Mouse (Mus musculus) midbrain, embryonic 12.5 days (tissue): ENCODE measurements at regions not wholly inside any gene's neighbourhood (a gene's known extent, or its start where the extent isn't known, plus 50 kb on each side); places are given as distances from the start of the nearest gene placed in this dataset.
A peak's percentile ranks its signal among the peaks of the same experiment; 100 is the strongest.

Experiments used
- ATAC-seq: fragments of 200-750 bp; cut with Nextera tagmentation; 2 replicates; pipeline ENCODE4 v1.8.0; 2017; ENCODE audit warnings: low read depth, moderate TSS enrichment, moderate library complexity; ENCODE audit not compliant: low FRiP score
- H3K27ac ChIP-seq: fragments of 300-500 bp; sonication (generic); replicated peaks from 2 replicates; pipeline ENCODE4 v1.5.1; 2016; ENCODE audit warnings: mild to moderate bottlenecking
- H3K27me3 ChIP-seq: fragments of 300-500 bp; sonication (generic); 2 replicates; pipeline ENCODE4 v1.6.1; 2016; ENCODE audit warnings: mild to moderate bottlenecking
- H3K36me3 ChIP-seq: fragments of 300-500 bp; sonication (generic); 2 replicates; pipeline ENCODE4 v1.6.1; 2016
- H3K4me1 ChIP-seq: fragments of 300-500 bp; sonication (generic); 2 replicates; pipeline ENCODE4 v1.6.1; 2016
- H3K4me2 ChIP-seq: fragments of 300-500 bp; sonication (generic); replicated peaks from 2 replicates; pipeline ENCODE4 v1.6.1; 2016; ENCODE audit warnings: mild to moderate bottlenecking, moderate library complexity
- H3K4me3 ChIP-seq: fragments of 300-500 bp; sonication (generic); 2 replicates; pipeline ENCODE4 v1.5.1; 2016; ENCODE audit warnings: mild to moderate bottlenecking
- H3K9ac ChIP-seq: fragments of 300-500 bp; sonication (generic); replicated peaks from 2 replicates; pipeline ENCODE4 v1.6.1; 2016; ENCODE audit warnings: mild to moderate bottlenecking, moderate library complexity
- H3K9me3 ChIP-seq: fragments of 300-500 bp; sonication (generic); 2 replicates; pipeline ENCODE4 v1.6.1; 2016; ENCODE audit warnings: mild to moderate bottlenecking
- WGBS: fragments of 180-500 bp; shearing (Covaris S2); methylation state at CpG from one replicate; pipeline ENCODE4 v1.1.7; 2016; 5-methylcytosine and 5-hydroxymethylcytosine counted together

- Histone ChIP-seq H3K4me1 (peaks cover 13% of the 10 kb centered on the region), H3K27me3 (no peaks in the 10 kb centered on the region), H3K36me3 (no peaks in the 10 kb centered on the region), H3K27ac (peak overlapping the region; percentile 54), H3K9ac (no peak overlapping the region), H3K9me3 (no peaks in the 10 kb centered on the region), H3K4me2 (0 out of 2 replicates have a peak overlapping the region, but pooled peaks have one; percentile 1), H3K4me3 (no peak overlapping the region)
- ATAC-seq: no peak; the same call in 1 of the 2 replicates
- WGBS: 35% methylated on average over 8 of the region's 8 CpGs
Observed at GRCm38 (mm10) chr4:81579389-81580110, 136.9 kb upstream of the Mpdz start.

GRCm38 (mm10) chr4:81578981-81579380, 136.4 kb upstream of the Mpdz start:
- Histone ChIP-seq H3K4me2 (0 out of 2 replicates have a peak overlapping the region, but pooled peaks have one; percentile 1), H3K27ac (peak overlapping the region; percentile 54), H3K9ac (no peak overlapping the region), H3K4me3 (no peak overlapping the region), H3K36me3 (no peaks in the 10 kb centered on the region), H3K4me1 (peaks cover 13% of the 10 kb centered on the region), H3K27me3 (no peaks in the 10 kb centered on the region), H3K9me3 (no peaks in the 10 kb centered on the region)
- WGBS: 28% methylated on average over 6 of the region's 6 CpGs
- ATAC-seq: peak; percentile 95

GRCm38 (mm10) chr4:81573771-81574170, 131.2 kb upstream of the Mpdz start:
- Histone ChIP-seq H3K4me2 (no peak overlapping the region), H3K9me3 (no peaks in the 10 kb centered on the region), H3K9ac (no peak overlapping the region), H3K4me1 (peaks cover 4% of the 10 kb centered on the region), H3K27me3 (no peaks in the 10 kb centered on the region), H3K36me3 (no peaks in the 10 kb centered on the region), H3K4me3 (no peak overlapping the region), H3K27ac (peak overlapping the region; percentile 20; the same call in 1 of the 2 replicates)
- 52% methylated on average over 5 of the region's 5 CpGs for WGBS
- peak; percentile 54; the same call in 1 of the 2 replicates for ATAC-seq

- Histone ChIP-seq H3K9ac (no peak overlapping the region), H3K27me3 (no peaks in the 10 kb centered on the region), H3K27ac (no peak overlapping the region), H3K9me3 (no peaks in the 10 kb centered on the region), H3K4me2 (no peak overlapping the region), H3K36me3 (no peaks in the 10 kb centered on the region), H3K4me1 (peaks cover 25% of the 10 kb centered on the region), H3K4me3 (no peak overlapping the region)
- no peak for ATAC-seq
- 87% methylated on average over 4 of the region's 4 CpGs for WGBS
Observed at GRCm38 (mm10) chr4:81570736-81571135, 128.1 kb upstream of the Mpdz start.

GRCm38 (mm10) chr4:81569531-81569930, 126.9 kb upstream of the Mpdz start:
- H3K36me3 ChIP-seq: no peaks in the 10 kb centered on the region
- 77% methylated on average over 3 of the region's 3 CpGs for WGBS
- H3K4me3 ChIP-seq: no peak overlapping the region
- ATAC-seq: no peak
- H3K4me1 ChIP-seq: peaks cover 32% of the 10 kb centered on the region
- H3K27ac ChIP-seq: no peak overlapping the region
- H3K9ac ChIP-seq: no peak overlapping the region
- no peaks in the 10 kb centered on the region for H3K9me3 ChIP-seq
- H3K27me3 ChIP-seq: no peaks in the 10 kb centered on the region
- no peak overlapping the region for H3K4me2 ChIP-seq

GRCm38 (mm10) chr4:81568404-81568803, 125.8 kb upstream of the Mpdz start:
- peak overlapping the region; percentile 36; the same call in 1 of the 2 replicates for H3K27ac ChIP-seq
- H3K4me1 ChIP-seq: peaks cover 33% of the 10 kb centered on the region
- no peaks in the 10 kb centered on the region for H3K36me3 ChIP-seq
- no peaks in the 10 kb centered on the region; the same call in 1 of the 2 replicates for H3K27me3 ChIP-seq
- no peak overlapping the region for H3K9ac ChIP-seq
- no peak overlapping the region for H3K4me2 ChIP-seq
- H3K4me3 ChIP-seq: no peak overlapping the region
- WGBS: 56% methylated on average over 6 of the region's 6 CpGs
- peak; percentile 21; the same call in 1 of the 2 replicates for ATAC-seq
- H3K9me3 ChIP-seq: no peaks in the 10 kb centered on the region

GRCm38 (mm10) chr4:81567928-81568327, 125.3 kb upstream of the Mpdz start:
- peak overlapping the region; percentile 75 for H3K27ac ChIP-seq
- H3K4me1 ChIP-seq: peaks cover 34% of the 10 kb centered on the region
- H3K4me3 ChIP-seq: no peak overlapping the region
- WGBS: 14% methylated on average over 5 of the region's 5 CpGs
- ATAC-seq: peak; percentile 99
- no peaks in the 10 kb centered on the region; the same call in 1 of the 2 replicates for H3K27me3 ChIP-seq
- no peak overlapping the region for H3K9ac ChIP-seq
- H3K9me3 ChIP-seq: no peaks in the 10 kb centered on the region
- H3K36me3 ChIP-seq: no peaks in the 10 kb centered on the region
- no peak overlapping the region for H3K4me2 ChIP-seq

GRCm38 (mm10) chr4:81566526-81566925, 123.9 kb upstream of the Mpdz start:
- Histone ChIP-seq H3K27me3 (no peaks in the 10 kb centered on the region; the same call in 1 of the 2 replicates), H3K9ac (no peak overlapping the region), H3K4me1 (peaks cover 34% of the 10 kb centered on the region), H3K4me2 (no peak overlapping the region), H3K36me3 (no peaks in the 10 kb centered on the region), H3K27ac (no peak overlapping the region), H3K9me3 (no peaks in the 10 kb centered on the region), H3K4me3 (no peak overlapping the region)
- ATAC-seq: no peak
- WGBS: 71% methylated on average over 11 of the region's 11 CpGs

GRCm38 (mm10) chr4:81565422-81566395, 123.1 kb upstream of the Mpdz start:
- Histone ChIP-seq H3K4me2 (no peak overlapping the region), H3K27ac (no peak overlapping the region), H3K36me3 (no peaks in the 10 kb centered on the region), H3K27me3 (no peaks in the 10 kb centered on the region; the same call in 1 of the 2 replicates), H3K4me3 (no peak overlapping the region), H3K9me3 (no peaks in the 10 kb centered on the region), H3K9ac (no peak overlapping the region), H3K4me1 (peaks cover 34% of the 10 kb centered on the region)
- no peak for ATAC-seq
- 84% methylated on average over 21 of the region's 21 CpGs for WGBS

GRCm38 (mm10) chr4:81564446-81564845, 121.8 kb upstream of the Mpdz start:
- ATAC-seq: no peak
- H3K27me3 ChIP-seq: no peaks in the 10 kb centered on the region; the same call in 1 of the 2 replicates
- H3K4me3 ChIP-seq: no peak overlapping the region
- peaks cover 34% of the 10 kb centered on the region for H3K4me1 ChIP-seq
- H3K27ac ChIP-seq: no peak overlapping the region
- H3K9ac ChIP-seq: no peak overlapping the region
- H3K4me2 ChIP-seq: peak overlapping the region; percentile 33; the same call in 1 of the 2 replicates
- 5% methylated on average over 6 of the region's 6 CpGs for WGBS
- H3K9me3 ChIP-seq: no peaks in the 10 kb centered on the region
- H3K36me3 ChIP-seq: no peaks in the 10 kb centered on the region

- Histone ChIP-seq H3K4me1 (peaks cover 33% of the 10 kb centered on the region), H3K9ac (no peak overlapping the region), H3K4me3 (no peak overlapping the region), H3K36me3 (no peaks in the 10 kb centered on the region), H3K27me3 (no peaks in the 10 kb centered on the region; the same call in 1 of the 2 replicates), H3K27ac (no peak overlapping the region), H3K9me3 (no peaks in the 10 kb centered on the region), H3K4me2 (no peak overlapping the region)
- ATAC-seq: no peak
- 51% methylated on average over 10 of the region's 10 CpGs for WGBS
Observed at GRCm38 (mm10) chr4:81563574-81563973, 121.0 kb upstream of the Mpdz start.

GRCm38 (mm10) chr4:81561453-81561852, 118.8 kb upstream of the Mpdz start:
- Histone ChIP-seq H3K9ac (no peak overlapping the region), H3K4me3 (no peak overlapping the region), H3K27me3 (no peaks in the 10 kb centered on the region; the same call in 1 of the 2 replicates), H3K36me3 (no peaks in the 10 kb centered on the region), H3K27ac (no peak overlapping the region), H3K9me3 (no peaks in the 10 kb centered on the region), H3K4me2 (no peak overlapping the region), H3K4me1 (peaks cover 14% of the 10 kb centered on the region)
- no peak for ATAC-seq
- WGBS: 65% methylated on average over 4 of the region's 4 CpGs
